Mouse (Mus musculus): Measurements from ENCODE around the gene Celf2.

Celf2 gene

GRCm38 (mm10) chr2:6545127-6545931, 964.0 kb downstream of the Celf2 start:
- DNase-seq (ENCODE audit: low spot score), result no peak

- DNase-seq (ENCODE audit: low spot score), result no peak
Observed at GRCm38 (mm10) chr2:6543650-6544049, 965.7 kb downstream of the Celf2 start.

GRCm38 (mm10) chr2:6542556-6543180, 966.7 kb downstream of the Celf2 start:
- DNase-seq (ENCODE audit: low spot score), result no peak

GRCm38 (mm10) chr2:6540825-6541224, 968.5 kb downstream of the Celf2 start:
- DNase-seq (ENCODE audit: low spot score), result no peak

- DNase-seq (ENCODE audit: low spot score), result no peak
Observed at GRCm38 (mm10) chr2:6540092-6540491, 969.3 kb downstream of the Celf2 start.

- DNase-seq (ENCODE audit: low spot score), result no peak
Observed at GRCm38 (mm10) chr2:6538500-6538899, 970.9 kb downstream of the Celf2 start.

GRCm38 (mm10) chr2:6538031-6538430, 971.3 kb downstream of the Celf2 start:
- DNase-seq (ENCODE audit: low spot score), result no peak

- no peak for DNase-seq (ENCODE audit: low spot score)
Observed at GRCm38 (mm10) chr2:6537326-6537725, 972.0 kb downstream of the Celf2 start.

- no peak for DNase-seq (ENCODE audit: low spot score)
Observed at GRCm38 (mm10) chr2:6536372-6536771, 973.0 kb downstream of the Celf2 start.

- DNase-seq (ENCODE audit: low spot score), result no peak
Observed at GRCm38 (mm10) chr2:6532341-6532740, 977.0 kb downstream of the Celf2 start.

GRCm38 (mm10) chr2:6528076-6528475, 981.3 kb downstream of the Celf2 start:
- no peak for DNase-seq (ENCODE audit: low spot score)

GRCm38 (mm10) chr2:6526825-6527224, 982.5 kb downstream of the Celf2 start:
- no peak for DNase-seq (ENCODE audit: low spot score)

GRCm38 (mm10) chr2:6526311-6526710, 983.1 kb downstream of the Celf2 start:
- no peak for DNase-seq (ENCODE audit: low spot score)

GRCm38 (mm10) chr2:6523924-6524300, 985.5 kb downstream of the Celf2 start:
- no peak for DNase-seq (ENCODE audit: low spot score)

- no peak for DNase-seq (ENCODE audit: low spot score)
Observed at GRCm38 (mm10) chr2:6523261-6523923, 986.0 kb downstream of the Celf2 start.

GRCm38 (mm10) chr2:6522411-6522810, 987.0 kb downstream of the Celf2 start:
- DNase-seq (ENCODE audit: low spot score), result no peak

GRCm38 (mm10) chr2:6513176-6513575, 996.2 kb downstream of the Celf2 start:
- no peak for DNase-seq (ENCODE audit: low spot score)

- DNase-seq (ENCODE audit: low spot score), result no peak
Observed at GRCm38 (mm10) chr2:6507071-6507470, 1002.3 kb downstream of the Celf2 start.

- no peak for DNase-seq (ENCODE audit: low spot score)
Observed at GRCm38 (mm10) chr2:6505979-6506811, 1003.2 kb downstream of the Celf2 start.

- no peak for DNase-seq (ENCODE audit: low spot score)
Observed at GRCm38 (mm10) chr2:6505531-6505930, 1003.8 kb downstream of the Celf2 start.

GRCm38 (mm10) chr2:6498101-6498500, 1011.3 kb downstream of the Celf2 start:
- DNase-seq (ENCODE audit: low spot score), result no peak

GRCm38 (mm10) chr2:6497636-6498035, 1011.7 kb downstream of the Celf2 start:
- no peak for DNase-seq (ENCODE audit: low spot score)

All from urinary bladder, postnatal 10 days (tissue).